Mouse (Mus musculus) lung, embryonic 15.5 days (tissue): Measurements from ENCODE around the gene Ednrb. TPM values are rescaled to one million over a fixed set of nuclear protein-coding genes. Genes with fewer than 3 reads are reported as not detected.
"Not testable (repeated sequence)": the region's sequence is repeated elsewhere in the genome, so short reads cannot be mapped to it uniquely, and the experiment has no call there.

ENCODE experiments used
- ATAC-seq: fragments of 200-750 bp; cut with Nextera tagmentation; 2 replicates; pipeline ENCODE4 v1.8.0; 2017; ENCODE audit warnings: moderate number of reproducible peaks, borderline replicate concordance; ENCODE audit not compliant: low FRiP score, low TSS enrichment; ENCODE audit errors: extremely low read depth
- H3K27ac ChIP-seq: fragments of 300-500 bp; sonication (generic); 2 replicates; pipeline ENCODE4 v1.5.1; 2015; ENCODE audit warnings: moderate library complexity, mild to moderate bottlenecking, inconsistent platforms
- H3K27me3 ChIP-seq: fragments of 300-500 bp; sonication (generic); 2 replicates; pipeline ENCODE4 v1.6.1; 2015; ENCODE audit warnings: inconsistent platforms
- H3K36me3 ChIP-seq: fragments of 300-500 bp; sonication (generic); 2 replicates; pipeline ENCODE4 v1.6.1; 2015; ENCODE audit warnings: inconsistent platforms
- H3K4me1 ChIP-seq: fragments of 300-500 bp; sonication (generic); 2 replicates; pipeline ENCODE4 v1.6.1; 2015; ENCODE audit warnings: inconsistent platforms
- H3K4me2 ChIP-seq: fragments of 300-500 bp; sonication (generic); 2 replicates; pipeline ENCODE4 v1.6.1; 2015; ENCODE audit warnings: inconsistent platforms, mild to moderate bottlenecking, moderate library complexity
- H3K4me3 ChIP-seq: fragments of 300-500 bp; sonication (generic); 2 replicates; pipeline ENCODE4 v1.5.1; 2015; ENCODE audit warnings: mild to moderate bottlenecking, inconsistent platforms
- H3K9ac ChIP-seq: fragments of 300-500 bp; sonication (generic); 2 replicates; pipeline ENCODE4 v1.6.1; 2015; ENCODE audit warnings: inconsistent platforms
- H3K9me3 ChIP-seq: fragments of 300-500 bp; sonication (generic); 2 replicates; pipeline ENCODE4 v1.6.1; 2016; ENCODE audit warnings: inconsistent platforms
- WGBS: fragments of 180-500 bp; shearing (Covaris S2); methylation state at CpG from one replicate; pipeline ENCODE4 v1.1.7; 2015; 5-methylcytosine and 5-hydroxymethylcytosine counted together
- polyA plus RNA-seq: library from polyadenylated mRNA; unstranded; fragments of >200 nt; fragmentation: Nextera tagmentation; extraction: Ambion mirVana; gene quantifications from 2 replicates; pipeline ENCODE4 v1.2.1, GENCODE M21; 2015

Gene Ednrb
- polyA plus RNA-seq, 1 experiment from 2014 or later = 153 TPM

- no peaks in the 10 kb centered on the region for H3K27me3 ChIP-seq
- peak overlapping the region; percentile 45 for H3K4me2 ChIP-seq
- WGBS = 23% methylated on average over 9 of the region's 9 CpGs
- no peak overlapping the region for H3K9ac ChIP-seq
- H3K27ac ChIP-seq = peak overlapping the region; percentile 67; the same call in 1 of the 2 replicates
- no peaks in the 10 kb centered on the region for H3K9me3 ChIP-seq
- ATAC-seq = peak; percentile 89; the same call in 1 of the 2 replicates
- H3K36me3 ChIP-seq = no peaks in the 10 kb centered on the region
- no peaks in the 10 kb centered on the region for H3K4me1 ChIP-seq
- H3K4me3 ChIP-seq = peak overlapping the region; percentile 22; the same call in 1 of the 2 replicates
Measured at GRCm38 (mm10) chr14:103785096-103785965, 58.9 kb downstream of the Ednrb start.

GRCm38 (mm10) chr14:103780336-103780735 lies 63.9 kb downstream of the Ednrb start:
- H3K9me3 ChIP-seq, H3K4me3 ChIP-seq, H3K27me3 ChIP-seq, H3K9ac ChIP-seq, H3K4me2 ChIP-seq, H3K27ac ChIP-seq, ATAC-seq, H3K36me3 ChIP-seq: not testable (repeated sequence)
- WGBS = 93% methylated on average over 6 of the region's 6 CpGs
- H3K4me1 ChIP-seq = peaks cover 18% of the 10 kb centered on the region

- no peak for ATAC-seq
- WGBS = 51% methylated on average over 6 of the region's 6 CpGs
Measured at GRCm38 (mm10) chr14:103779276-103779675, 64.9 kb downstream of the Ednrb start.

GRCm38 (mm10) chr14:103778533-103779151 lies 65.6 kb downstream of the Ednrb start:
- no peak overlapping the region for H3K9ac ChIP-seq
- H3K4me1 ChIP-seq = peaks cover 18% of the 10 kb centered on the region
- peak overlapping the region; percentile 58 for H3K4me2 ChIP-seq
- peak overlapping the region; percentile 13; the same call in 1 of the 2 replicates for H3K27ac ChIP-seq
- ATAC-seq = peak; percentile 73; the same call in 1 of the 2 replicates
- H3K36me3 ChIP-seq = no peaks in the 10 kb centered on the region
- 29% methylated on average over 13 of the region's 13 CpGs for WGBS
- no peaks in the 10 kb centered on the region for H3K27me3 ChIP-seq
- H3K4me3 ChIP-seq = peak overlapping the region; percentile 26; the same call in 1 of the 2 replicates
- H3K9me3 ChIP-seq = no peaks in the 10 kb centered on the region

More at GRCm38 (mm10) chr14:103779276-103779675, 64.9 kb downstream of the Ednrb start:
- Histone ChIP-seq H3K36me3 (no peaks in the 10 kb centered on the region), H3K4me1 (peaks cover 18% of the 10 kb centered on the region), H3K4me3 (no peak overlapping the region), H3K9ac (no peak overlapping the region), H3K27me3 (no peaks in the 10 kb centered on the region), H3K4me2 (peak overlapping the region; percentile 58; the same call in 1 of the 2 replicates), H3K9me3 (no peaks in the 10 kb centered on the region), H3K27ac (no peak overlapping the region)

GRCm38 (mm10) chr14:103778009-103778431 lies 66.2 kb downstream of the Ednrb start:
- WGBS = 17% methylated on average over 12 of the region's 12 CpGs
- Histone ChIP-seq H3K4me3 (peak overlapping the region; percentile 26), H3K4me2 (peak overlapping the region; percentile 58), H3K27ac (peak overlapping the region; percentile 13), H3K9me3 (no peaks in the 10 kb centered on the region), H3K4me1 (peaks cover 18% of the 10 kb centered on the region), H3K9ac (peak overlapping the region; percentile 16; the same call in 1 of the 2 replicates), H3K36me3 (no peaks in the 10 kb centered on the region), H3K27me3 (no peaks in the 10 kb centered on the region)
- no peak; the same call in 1 of the 2 replicates for ATAC-seq

GRCm38 (mm10) chr14:103777386-103777785 lies 66.8 kb downstream of the Ednrb start:
- 60% methylated on average over 4 of the region's 4 CpGs for WGBS
- Histone ChIP-seq H3K9ac (no peak overlapping the region), H3K9me3 (no peaks in the 10 kb centered on the region), H3K27me3 (no peaks in the 10 kb centered on the region), H3K4me1 (peaks cover 18% of the 10 kb centered on the region), H3K36me3 (no peaks in the 10 kb centered on the region), H3K4me2 (no peak overlapping the region), H3K27ac (no peak overlapping the region), H3K4me3 (no peak overlapping the region)
- no peak for ATAC-seq

GRCm38 (mm10) chr14:103769319-103770245 lies 74.6 kb downstream of the Ednrb start:
- no peaks in the 10 kb centered on the region for H3K27me3 ChIP-seq
- no peaks in the 10 kb centered on the region for H3K4me1 ChIP-seq
- H3K9ac ChIP-seq = no peak overlapping the region
- 60% methylated on average over 9 of the region's 9 CpGs for WGBS
- H3K27ac ChIP-seq = no peak overlapping the region
- no peak overlapping the region for H3K4me3 ChIP-seq
- no peaks in the 10 kb centered on the region for H3K9me3 ChIP-seq
- no peak overlapping the region for H3K4me2 ChIP-seq
- no peak for ATAC-seq
- no peaks in the 10 kb centered on the region for H3K36me3 ChIP-seq

GRCm38 (mm10) chr14:103767488-103767887 lies 76.7 kb downstream of the Ednrb start:
- Histone ChIP-seq H3K27ac (peak overlapping the region; percentile 37), H3K4me3 (no peak overlapping the region)
- WGBS = 52% methylated on average over 6 of the region's 6 CpGs

More at GRCm38 (mm10) chr14:103767488-103767887, 76.7 kb downstream of the Ednrb start:
- H3K36me3 ChIP-seq = no peaks in the 10 kb centered on the region
- no peak for ATAC-seq
- H3K9me3 ChIP-seq = no peaks in the 10 kb centered on the region
- H3K4me1 ChIP-seq = no peaks in the 10 kb centered on the region
- no peak overlapping the region for H3K9ac ChIP-seq
- H3K27me3 ChIP-seq = no peaks in the 10 kb centered on the region
- no peak overlapping the region for H3K4me2 ChIP-seq

Other genes starting within 250 kb of the Ednrb start
- 1.9 and 2.4 TPM in 2 replicates for gene Slain1, start 194.2 kb downstream of the Ednrb start, polyA plus RNA-seq